Mouse (Mus musculus) intestine, embryonic 14.5 days (tissue): ENCODE results near the gene Cntn2. TPM values are rescaled to one million over a fixed set of nuclear protein-coding genes. Genes with fewer than 3 reads are reported as not detected.
A peak's percentile ranks its signal among the peaks of the same experiment; 100 is the strongest.

ENCODE experiments used
- ATAC-seq: fragments of 200-750 bp; cut with Nextera tagmentation; replicated peaks from 2 replicates; pipeline ENCODE4 v1.8.0; 2017; ENCODE audit warnings: low read depth, moderate number of reproducible peaks, moderate TSS enrichment, moderate library complexity; ENCODE audit not compliant: low FRiP score, low TSS enrichment
- DNase-seq: peaks from one replicate; pipeline ENCODE4 v3.0.0-alpha.2; 2018; ENCODE audit warnings: low spot score
- H3K27ac ChIP-seq: fragments of 300-500 bp; sonication (generic); 2 replicates; pipeline ENCODE4 v1.5.1; 2014; ENCODE audit warnings: low read depth, mild to moderate bottlenecking, control low read depth
- H3K27me3 ChIP-seq: fragments of 300-500 bp; sonication (generic); replicated peaks from 2 replicates; pipeline ENCODE4 v1.6.1; 2014; ENCODE audit warnings: low read length, control low read depth; ENCODE audit not compliant: control insufficient read depth, insufficient read depth
- H3K36me3 ChIP-seq: fragments of 300-500 bp; sonication (generic); 2 replicates; pipeline ENCODE4 v1.6.1; 2014; ENCODE audit warnings: low read length, control low read depth; ENCODE audit not compliant: control insufficient read depth, insufficient read depth
- H3K4me1 ChIP-seq: fragments of 300-500 bp; sonication (generic); replicated peaks from 2 replicates; pipeline ENCODE4 v1.6.1; 2014; ENCODE audit warnings: low read length, control low read depth, mixed read lengths; ENCODE audit not compliant: control insufficient read depth, insufficient read depth
- H3K4me2 ChIP-seq: fragments of 300-500 bp; sonication (generic); 2 replicates; pipeline ENCODE4 v1.6.1; 2014; ENCODE audit warnings: low read length
- H3K4me3 ChIP-seq: fragments of 300-500 bp; sonication (generic); 2 replicates; pipeline ENCODE4 v1.5.1; 2014; ENCODE audit warnings: low read depth, low read length, control low read depth, mixed read lengths
- H3K9ac ChIP-seq: fragments of 300-500 bp; sonication (generic); 2 replicates; pipeline ENCODE4 v1.6.1; 2014; ENCODE audit warnings: mild to moderate bottlenecking, low read length
- H3K9me3 ChIP-seq: fragments of 300-500 bp; sonication (generic); 2 replicates; pipeline ENCODE4 v1.6.1; 2016; ENCODE audit warnings: low read length, control low read depth; ENCODE audit not compliant: control insufficient read depth
- WGBS: fragments of 180-500 bp; shearing (Covaris S2); extraction: QIAGEN DNeasy Blood & Tissue Kit; methylation state at CpG from one replicate; pipeline ENCODE4 v1.1.7; 2014; 5-methylcytosine and 5-hydroxymethylcytosine counted together
- polyA plus RNA-seq: library from polyadenylated mRNA; unstranded; fragments of >200 nt; fragmentation: Nextera tagmentation; extraction: Ambion mirVana; gene quantifications from 2 replicates; pipeline ENCODE4 v1.2.1, GENCODE M21; 2014

Cntn2 gene
- polyA plus RNA-seq, 1 experiment from 2014 or later, result 0.32 TPM

GRCm38 (mm10) chr1:132511521-132511920 lies 31.5 kb downstream of the Cntn2 start:
- H3K4me1 ChIP-seq, result no peaks in the 10 kb centered on the region
- peaks cover 16% of the 10 kb centered on the region for H3K36me3 ChIP-seq
- ATAC-seq, result peak; percentile 19; the same call in 1 of the 2 replicates
- no peak overlapping the region for H3K27ac ChIP-seq
- no peak for DNase-seq
- WGBS, result 41% methylated on average over 8 of the region's 8 CpGs
- no peak overlapping the region for H3K9ac ChIP-seq
- no peak overlapping the region for H3K4me2 ChIP-seq
- H3K27me3 ChIP-seq, result no peaks in the 10 kb centered on the region
- H3K4me3 ChIP-seq, result no peak overlapping the region
- no peaks in the 10 kb centered on the region for H3K9me3 ChIP-seq

- Histone ChIP-seq H3K4me3 (no peak overlapping the region), H3K4me2 (no peak overlapping the region), H3K4me1 (no peaks in the 10 kb centered on the region), H3K9me3 (no peaks in the 10 kb centered on the region), H3K27me3 (no peaks in the 10 kb centered on the region), H3K27ac (no peak overlapping the region), H3K36me3 (peaks cover 31% of the 10 kb centered on the region), H3K9ac (no peak overlapping the region)
- 87% methylated on average over 5 of the region's 5 CpGs for whole genome bisulfite sequencing
- ATAC-seq (no peak), DNase-seq (no peak)
Observed at GRCm38 (mm10) chr1:132509771-132510170, 33.3 kb downstream of the Cntn2 start.

- Histone ChIP-seq H3K9ac (no peak overlapping the region), H3K36me3 (peaks cover 62% of the 10 kb centered on the region), H3K9me3 (no peaks in the 10 kb centered on the region), H3K27me3 (no peaks in the 10 kb centered on the region), H3K27ac (no peak overlapping the region), H3K4me3 (no peak overlapping the region), H3K4me2 (no peak overlapping the region), H3K4me1 (no peaks in the 10 kb centered on the region)
- ATAC-seq (no peak), DNase-seq (no peak)
- WGBS, result 87% methylated on average over 7 of the region's 7 CpGs
Observed at GRCm38 (mm10) chr1:132506656-132507055, 36.4 kb downstream of the Cntn2 start.

- Histone ChIP-seq H3K4me2 (no peak within 1 kb of the TSS), H3K27ac (no peak within 1 kb of the TSS), H3K4me1 (no peaks in the 10 kb centered on the region), H3K27me3 (no peaks in the 10 kb centered on the region), H3K4me3 (no peak within 1 kb of the TSS), H3K9ac (no peak within 1 kb of the TSS), H3K9me3 (no peaks in the 10 kb centered on the region), H3K36me3 (peaks cover 68% of the 10 kb centered on the region)
- WGBS, result 89% methylated on average over 7 of the region's 7 CpGs
- DNase-seq (no peak), ATAC-seq (no peak)
Observed at GRCm38 (mm10) chr1:132506058-132506457, 37.0 kb downstream of the Cntn2 start, which contains the start of gene Tmem81. Gene Tmem81, plus strand, starts transcription at chr1:132506230.

- H3K9ac ChIP-seq, result no peak overlapping the region
- H3K4me1 ChIP-seq, result no peaks in the 10 kb centered on the region
- H3K27ac ChIP-seq, result no peak overlapping the region
- no peak for DNase-seq
- H3K9me3 ChIP-seq, result no peaks in the 10 kb centered on the region
- ATAC-seq, result no peak
- no peaks in the 10 kb centered on the region for H3K27me3 ChIP-seq
- no peak overlapping the region for H3K4me2 ChIP-seq
- H3K36me3 ChIP-seq, result peaks cover 76% of the 10 kb centered on the region
- H3K4me3 ChIP-seq, result no peak overlapping the region
- WGBS, result 92% methylated on average over 5 of the region's 5 CpGs
Observed at GRCm38 (mm10) chr1:132505155-132505554, 37.9 kb downstream of the Cntn2 start.

- Histone ChIP-seq H3K27me3 (no peaks in the 10 kb centered on the region), H3K36me3 (peaks cover 95% of the 10 kb centered on the region), H3K4me2 (no peak overlapping the region), H3K4me1 (no peaks in the 10 kb centered on the region), H3K4me3 (no peak overlapping the region), H3K9ac (no peak overlapping the region), H3K9me3 (no peaks in the 10 kb centered on the region), H3K27ac (no peak overlapping the region)
- ATAC-seq (no peak), DNase-seq (no peak)
- WGBS, result 93% methylated on average over 2 of the region's 2 CpGs
Observed at GRCm38 (mm10) chr1:132500535-132500934, 42.5 kb downstream of the Cntn2 start.

GRCm38 (mm10) chr1:132483759-132484158 lies 59.3 kb downstream of the Cntn2 start:
- Histone ChIP-seq H3K9ac (no peak overlapping the region), H3K27me3 (no peaks in the 10 kb centered on the region), H3K9me3 (no peaks in the 10 kb centered on the region), H3K4me3 (no peak overlapping the region), H3K36me3 (peaks cover 33% of the 10 kb centered on the region), H3K27ac (no peak overlapping the region), H3K4me1 (peaks cover under 1% of the 10 kb centered on the region; the same call in 1 of the 2 replicates), H3K4me2 (no peak overlapping the region)
- WGBS, result 88% methylated on average over 6 of the region's 6 CpGs
- no peak for ATAC-seq
- no peak for DNase-seq

- Histone ChIP-seq H3K36me3 (peaks cover 28% of the 10 kb centered on the region), H3K4me3 (no peak overlapping the region), H3K9me3 (no peaks in the 10 kb centered on the region), H3K4me2 (no peak overlapping the region), H3K27ac (no peak overlapping the region), H3K27me3 (no peaks in the 10 kb centered on the region), H3K9ac (no peak overlapping the region), H3K4me1 (peaks cover 6% of the 10 kb centered on the region)
- 88% methylated on average over 3 of the region's 3 CpGs for WGBS
- DNase-seq (no peak), ATAC-seq (no peak)
Observed at GRCm38 (mm10) chr1:132483234-132483633, 59.8 kb downstream of the Cntn2 start.

- Histone ChIP-seq H3K4me1 (peaks cover 10% of the 10 kb centered on the region), H3K4me3 (no peak overlapping the region), H3K9ac (no peak overlapping the region), H3K36me3 (peaks cover 20% of the 10 kb centered on the region), H3K4me2 (no peak overlapping the region), H3K27ac (no peak overlapping the region), H3K27me3 (no peaks in the 10 kb centered on the region), H3K9me3 (no peaks in the 10 kb centered on the region)
- WGBS, result 87% methylated on average over 2 of the region's 2 CpGs
- DNase-seq, result no peak
- no peak for ATAC-seq
Observed at GRCm38 (mm10) chr1:132481619-132482018, 61.4 kb downstream of the Cntn2 start.
